Mouse (Mus musculus) heart, adult 2 months (tissue): ENCODE results near the gene Pex10.

Experiments used
- CTCF ChIP-seq: fragments of 200-600 bp; IDR thresholded peaks from 2 replicates; pipeline ENCODE4 v1.8.1; 2022; ENCODE audit warnings: antibody characterized with exemption, mild to moderate bottlenecking, moderate library complexity
- POLR2A ChIP-seq: fragments of 200-500 bp; IDR thresholded peaks from 2 replicates; pipeline ENCODE4 v1.6.1; 2011; ENCODE audit warnings: mild to moderate bottlenecking, low read depth, low read length, control low read depth; ENCODE audit not compliant: insufficient read depth

- TF ChIP-seq POLR2A (no peak), CTCF (no peak)
These were observed 47.4 kb upstream of the Pex10 start for GRCm38 (mm10) chr4:155019336-155019847.
